Mouse (Mus musculus): Measurements from ENCODE around the gene Btd. TPM values are rescaled to one million over a fixed set of nuclear protein-coding genes. Genes with fewer than 3 reads are reported as not detected.

Gene Btd
- polyA plus RNA-seq, 1 experiment from 2014 or later, result 50.3 TPM

DNA sequence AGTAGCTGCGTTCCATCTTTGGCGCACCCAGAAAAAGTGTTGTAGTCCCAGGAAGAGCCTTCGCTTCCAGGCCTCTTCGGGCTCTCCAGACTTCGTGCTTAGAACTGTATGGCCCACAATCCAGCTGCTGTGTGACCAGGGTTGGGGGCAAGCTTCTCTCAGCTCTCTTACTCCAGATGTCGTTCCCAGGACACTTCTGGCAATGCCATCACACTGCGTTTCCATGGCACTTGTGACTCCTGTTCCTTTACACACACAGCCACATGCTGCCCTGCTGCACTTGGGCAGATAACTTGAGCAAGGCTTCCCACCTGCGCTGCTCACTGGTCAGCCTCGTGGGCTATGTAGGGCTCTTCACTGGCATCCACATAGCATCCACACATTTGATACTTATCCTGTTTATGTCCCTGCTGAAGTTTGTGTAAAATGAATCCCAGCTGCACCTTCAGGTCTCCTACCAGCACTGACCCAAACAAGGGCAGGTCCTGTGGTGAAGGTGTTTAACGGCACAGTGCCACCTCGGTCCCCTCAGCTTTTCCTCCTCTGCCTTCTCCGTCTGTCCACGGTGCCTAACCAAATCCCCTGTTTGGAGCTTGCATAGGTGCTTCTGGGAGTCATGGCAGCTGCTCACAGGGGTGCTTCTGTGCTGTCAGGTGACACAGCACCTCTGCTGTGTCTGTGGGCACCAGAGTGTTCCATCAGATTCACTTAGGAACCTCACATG lies 22.7 kb downstream of the Btd start:
- no peaks in the 10 kb centered on the region for H3K9me3 ChIP-seq (ENCODE audit: low read length)
- 87% methylated on average over 13 of the region's 13 CpGs for WGBS
- H3K9ac ChIP-seq (replicated peaks; ENCODE audit: low read length), result no peak overlapping the region
- H3K4me1 ChIP-seq (ENCODE audit: insufficient read depth, low read length), result peaks cover 58% of the 10 kb centered on the region
- H3K27ac ChIP-seq (ENCODE audit: low read length), result peak overlapping the region; percentile 99
- no peaks in the 10 kb centered on the region for H3K27me3 ChIP-seq (ENCODE audit: insufficient read depth, low read length)
- no peak for ATAC-seq (ENCODE audit: low FRiP score, low TSS enrichment)
- peaks cover 10% of the 10 kb centered on the region for H3K36me3 ChIP-seq (ENCODE audit: insufficient read depth, low read length)
- no peak overlapping the region for H3K4me3 ChIP-seq (ENCODE audit: low read length)
- no peak overlapping the region for H3K4me2 ChIP-seq (replicated peaks; ENCODE audit: low read depth, low read length)

DNA sequence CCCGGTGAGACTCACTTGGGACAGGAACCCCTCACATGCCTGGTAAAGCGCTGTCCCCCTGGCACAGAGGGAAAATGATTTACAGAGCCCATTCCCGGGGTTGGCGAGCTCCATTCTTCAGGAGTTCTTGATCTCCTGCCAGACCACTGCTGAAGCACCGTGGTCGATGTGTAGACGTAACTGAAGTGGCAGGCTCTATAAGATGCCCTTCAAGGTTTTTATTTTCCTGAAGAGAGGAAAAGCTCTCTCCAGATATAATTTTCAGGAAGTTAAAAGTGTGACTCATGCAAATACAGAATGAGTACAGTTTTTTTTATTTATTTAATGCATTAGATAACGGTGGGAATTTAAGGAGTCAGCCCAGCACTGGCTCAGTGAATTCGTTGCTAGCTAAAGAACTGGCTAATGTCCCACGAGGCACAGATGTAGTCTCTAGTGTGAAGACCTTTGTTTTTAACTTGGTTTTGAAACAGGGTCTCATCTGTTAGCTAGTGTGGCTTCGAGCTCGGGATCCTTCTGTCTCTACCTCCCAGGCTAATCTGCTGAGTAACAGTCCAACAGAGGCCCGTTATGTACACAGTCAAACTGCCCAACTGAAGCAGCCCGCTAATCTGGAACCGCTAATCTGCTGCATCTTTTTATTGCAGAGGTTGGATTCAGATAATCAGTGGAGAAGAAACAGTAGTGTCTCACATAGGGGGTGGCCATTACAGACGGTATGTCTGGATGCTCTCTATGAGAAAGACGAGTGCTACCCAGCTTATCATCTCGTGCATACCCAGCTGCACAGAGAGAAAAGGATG lies 23.5 kb downstream of the Btd start:
- Histone ChIP-seq H3K9me3 (ENCODE audit: low read length) (no peaks in the 10 kb centered on the region), H3K9ac (replicated peaks; ENCODE audit: low read length) (no peak overlapping the region), H3K27ac (ENCODE audit: low read length) (peak overlapping the region; percentile 51; the same call in 1 of the 2 replicates), H3K4me2 (replicated peaks; ENCODE audit: low read depth, low read length) (no peak overlapping the region), H3K36me3 (ENCODE audit: insufficient read depth, low read length) (peaks cover 10% of the 10 kb centered on the region), H3K27me3 (ENCODE audit: insufficient read depth, low read length) (no peaks in the 10 kb centered on the region), H3K4me3 (ENCODE audit: low read length) (no peak overlapping the region), H3K4me1 (ENCODE audit: insufficient read depth, low read length) (peaks cover 51% of the 10 kb centered on the region)
- WGBS, result 62% methylated on average over 18 of the region's 18 CpGs
- no peak for ATAC-seq (ENCODE audit: low FRiP score, low TSS enrichment)

DNA sequence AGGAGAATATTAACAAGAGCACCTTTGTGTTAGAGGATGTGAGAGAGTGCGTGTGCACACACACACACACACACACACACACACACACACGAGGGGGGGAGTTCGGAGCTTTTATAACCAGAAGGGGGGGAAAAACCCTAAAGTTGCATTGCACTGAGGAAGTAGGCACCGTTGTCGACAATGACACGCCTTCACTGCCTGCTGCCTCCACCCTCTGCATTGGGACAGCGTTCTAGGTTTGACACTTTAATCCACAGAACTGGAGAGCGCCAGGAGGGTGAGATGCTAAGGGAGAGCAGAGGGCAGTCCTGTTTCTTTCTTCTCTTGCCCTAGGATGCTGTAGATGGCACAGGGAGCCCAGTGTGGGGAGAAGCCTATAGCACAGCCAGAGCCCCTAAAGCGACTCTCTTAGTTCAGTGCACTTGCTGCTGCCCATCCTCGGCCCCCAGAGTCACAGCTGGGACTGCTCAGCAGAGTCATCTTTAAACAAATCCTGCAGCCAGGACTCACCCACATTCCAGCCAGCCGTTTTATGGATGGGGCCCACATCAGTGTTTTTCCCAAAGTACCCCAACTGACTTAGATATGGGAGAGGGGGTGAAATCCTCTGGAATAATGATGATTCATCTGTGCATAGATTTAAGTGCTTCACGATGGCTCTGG lies 24.2 kb downstream of the Btd start:
- ATAC-seq (ENCODE audit: low FRiP score, low TSS enrichment), result no peak
- H3K9me3 ChIP-seq (ENCODE audit: low read length), result no peaks in the 10 kb centered on the region
- 55% methylated on average over 12 of the region's 12 CpGs for WGBS
- H3K4me1 ChIP-seq (ENCODE audit: insufficient read depth, low read length), result peaks cover 43% of the 10 kb centered on the region
- H3K4me3 ChIP-seq (ENCODE audit: low read length), result no peak overlapping the region
- H3K36me3 ChIP-seq (ENCODE audit: insufficient read depth, low read length), result peaks cover 10% of the 10 kb centered on the region
- no peak overlapping the region for H3K4me2 ChIP-seq (replicated peaks; ENCODE audit: low read depth, low read length)
- H3K27ac ChIP-seq (ENCODE audit: low read length), result 0 out of 2 replicates have a peak overlapping the region, but pooled peaks have one; percentile 13
- H3K27me3 ChIP-seq (ENCODE audit: insufficient read depth, low read length), result no peaks in the 10 kb centered on the region
- no peak overlapping the region for H3K9ac ChIP-seq (replicated peaks; ENCODE audit: low read length)

DNA sequence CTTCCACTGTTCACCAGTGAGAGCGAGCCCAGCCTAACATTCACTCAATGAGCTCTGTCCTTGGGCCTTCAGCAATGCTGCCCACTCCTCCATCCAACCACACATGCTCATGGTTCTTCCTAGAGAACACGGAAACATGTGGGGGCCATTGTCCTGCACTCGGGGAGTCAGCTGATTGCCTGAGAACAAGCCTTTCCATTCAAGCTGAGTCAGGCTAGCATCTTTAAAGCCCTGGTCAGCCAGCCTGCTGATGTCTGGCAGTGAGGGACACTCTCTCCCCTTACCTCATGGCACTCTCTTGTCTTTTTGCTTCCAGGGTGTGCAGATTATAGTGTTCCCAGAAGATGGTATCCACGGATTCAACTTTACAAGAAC lies 24.7 kb downstream of the Btd start:
- no peaks in the 10 kb centered on the region for H3K27me3 ChIP-seq (ENCODE audit: insufficient read depth, low read length)

DNA sequence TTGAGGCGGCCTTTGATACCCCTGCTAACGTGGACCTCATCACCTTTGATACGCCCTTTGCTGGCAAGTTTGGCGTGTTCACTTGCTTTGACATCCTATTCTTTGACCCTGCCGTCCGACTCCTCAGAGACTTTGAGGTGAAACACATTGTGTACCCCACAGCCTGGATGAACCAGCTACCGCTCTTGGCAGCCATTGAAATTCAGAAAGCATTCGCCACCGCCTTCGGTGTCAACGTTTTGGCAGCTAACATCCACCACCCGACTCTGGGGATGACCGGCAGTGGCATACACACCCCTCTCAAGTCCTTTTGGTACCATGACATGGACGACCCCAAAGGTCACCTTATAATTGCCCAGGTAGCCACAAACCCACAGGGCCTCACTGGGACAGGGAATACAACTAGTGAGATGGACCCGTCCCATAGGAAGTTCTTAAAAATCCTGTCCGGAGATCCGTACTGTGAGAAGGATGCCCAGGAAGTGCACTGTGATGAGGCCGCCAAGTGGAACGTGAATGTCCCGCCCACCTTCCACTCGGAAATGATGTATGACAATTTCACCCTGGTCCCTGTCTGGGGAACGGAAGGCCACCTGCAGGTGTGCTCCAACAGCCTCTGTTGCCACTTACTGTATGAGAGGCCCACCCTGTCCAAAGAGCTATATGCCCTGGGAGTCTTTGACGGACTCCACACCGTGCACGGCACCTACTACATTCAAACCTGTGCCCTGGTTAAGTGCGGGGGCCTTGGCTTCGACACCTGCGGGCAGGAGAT lies 26.3 kb downstream of the Btd start:
- Histone ChIP-seq H3K9me3 (ENCODE audit: low read length) (no peaks in the 10 kb centered on the region), H3K36me3 (ENCODE audit: insufficient read depth, low read length) (peaks cover 10% of the 10 kb centered on the region), H3K27ac (ENCODE audit: low read length) (no peak overlapping the region), H3K4me1 (ENCODE audit: insufficient read depth, low read length) (peaks cover 29% of the 10 kb centered on the region), H3K4me3 (ENCODE audit: low read length) (no peak overlapping the region), H3K27me3 (ENCODE audit: insufficient read depth, low read length) (no peaks in the 10 kb centered on the region), H3K4me2 (replicated peaks; ENCODE audit: low read depth, low read length) (no peak overlapping the region), H3K9ac (replicated peaks; ENCODE audit: low read length) (no peak overlapping the region)
- 93% methylated on average over 28 of the region's 28 CpGs for WGBS
- ATAC-seq (ENCODE audit: low FRiP score, low TSS enrichment), result no peak

More for the DNA sequence above, 24.7 kb downstream of the Btd start:
- H3K9ac ChIP-seq (replicated peaks; ENCODE audit: low read length), result no peak overlapping the region
- H3K4me3 ChIP-seq (ENCODE audit: low read length), result no peak overlapping the region
- peaks cover 38% of the 10 kb centered on the region for H3K4me1 ChIP-seq (ENCODE audit: insufficient read depth, low read length)
- ATAC-seq (ENCODE audit: low FRiP score, low TSS enrichment), result no peak
- H3K9me3 ChIP-seq (ENCODE audit: low read length), result no peaks in the 10 kb centered on the region
- H3K36me3 ChIP-seq (ENCODE audit: insufficient read depth, low read length), result peaks cover 10% of the 10 kb centered on the region
- WGBS, result 87% methylated on average over 4 of the region's 4 CpGs
- H3K27ac ChIP-seq (ENCODE audit: low read length), result no peak overlapping the region
- H3K4me2 ChIP-seq (replicated peaks; ENCODE audit: low read depth, low read length), result no peak overlapping the region

DNA sequence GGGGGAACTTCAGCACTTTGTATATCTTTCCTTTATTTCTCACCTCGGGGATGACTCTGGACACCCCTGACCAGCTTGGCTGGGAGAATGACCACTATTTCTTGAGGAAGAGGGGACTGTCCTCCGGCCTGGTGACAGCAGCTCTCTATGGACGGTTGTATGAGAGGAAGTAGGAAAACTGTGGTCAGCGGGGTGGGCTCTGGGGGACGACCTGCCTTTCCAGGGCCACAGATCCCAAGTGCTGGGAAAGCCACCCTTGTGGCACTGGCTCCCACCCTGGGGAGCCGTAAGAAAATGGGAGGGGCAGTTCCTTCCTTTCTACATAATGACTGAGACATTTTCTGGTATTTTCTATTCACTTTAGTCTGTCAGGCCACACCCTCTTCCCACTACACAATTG lies 26.9 kb downstream of the Btd start:
- no peak overlapping the region for H3K9ac ChIP-seq (replicated peaks; ENCODE audit: low read length)
- H3K36me3 ChIP-seq (ENCODE audit: insufficient read depth, low read length), result peaks cover 10% of the 10 kb centered on the region
- no peak for ATAC-seq (ENCODE audit: low FRiP score, low TSS enrichment)
- no peak overlapping the region for H3K4me3 ChIP-seq (ENCODE audit: low read length)
- 90% methylated on average over 6 of the region's 6 CpGs for WGBS
- H3K9me3 ChIP-seq (ENCODE audit: low read length), result no peaks in the 10 kb centered on the region
- no peak overlapping the region for H3K4me2 ChIP-seq (replicated peaks; ENCODE audit: low read depth, low read length)
- H3K27ac ChIP-seq (ENCODE audit: low read length), result no peak overlapping the region
- peaks cover 23% of the 10 kb centered on the region for H3K4me1 ChIP-seq (ENCODE audit: insufficient read depth, low read length)
- H3K27me3 ChIP-seq (ENCODE audit: insufficient read depth, low read length), result no peaks in the 10 kb centered on the region

DNA sequence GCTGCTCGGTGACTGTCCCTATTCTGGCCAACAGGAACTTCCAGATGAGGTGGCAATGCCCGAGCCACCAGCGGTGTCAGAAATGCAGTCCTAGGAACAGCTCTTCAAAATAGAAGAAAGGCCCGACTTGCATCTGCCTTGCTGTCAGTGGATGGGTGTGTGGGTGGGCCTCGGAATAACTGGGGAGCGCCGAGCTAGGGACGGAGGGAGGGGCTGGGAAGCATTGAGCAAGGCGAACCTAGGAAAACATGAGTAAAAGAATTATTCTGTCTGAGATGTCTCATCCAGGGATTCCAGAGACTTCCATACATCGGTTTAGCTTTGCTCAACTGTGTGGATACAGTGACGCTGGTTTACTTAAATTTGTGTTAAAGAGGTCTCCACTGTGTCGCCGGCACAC lies 27.5 kb downstream of the Btd start:
- H3K9ac ChIP-seq (replicated peaks; ENCODE audit: low read length), result no peak overlapping the region
- no peaks in the 10 kb centered on the region for H3K9me3 ChIP-seq (ENCODE audit: low read length)

DNA sequence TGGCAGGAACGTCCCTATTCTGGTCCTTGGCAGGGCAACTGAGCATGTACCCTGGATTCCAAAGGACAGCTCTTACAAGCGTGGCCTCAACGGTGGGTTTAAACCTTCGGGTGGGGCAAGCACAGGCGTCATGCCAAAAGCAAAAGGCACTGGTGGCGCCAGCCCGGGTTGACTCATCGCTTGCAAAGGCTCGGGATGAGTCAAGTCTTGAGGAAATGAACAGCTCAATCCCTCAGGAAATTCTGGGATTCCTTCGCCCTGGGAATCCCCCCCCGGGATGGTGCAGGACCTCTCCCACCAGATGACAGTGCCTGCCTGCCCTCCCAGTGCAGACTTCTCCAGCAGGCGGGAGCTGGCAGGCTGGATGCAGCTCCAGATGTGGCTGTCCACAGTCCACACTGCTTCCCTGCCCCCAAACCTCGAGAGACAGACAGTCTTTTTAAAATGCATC lies 28.4 kb downstream of the Btd start:
- ATAC-seq (ENCODE audit: low FRiP score, low TSS enrichment), result peak; percentile 50; the same call in 1 of the 2 replicates
- peaks cover 10% of the 10 kb centered on the region for H3K36me3 ChIP-seq (ENCODE audit: insufficient read depth, low read length)

More for the DNA sequence above, 27.5 kb downstream of the Btd start:
- Histone ChIP-seq H3K4me1 (ENCODE audit: insufficient read depth, low read length) (peaks cover 17% of the 10 kb centered on the region), H3K27me3 (ENCODE audit: insufficient read depth, low read length) (no peaks in the 10 kb centered on the region), H3K27ac (ENCODE audit: low read length) (peak overlapping the region; percentile 50; the same call in 1 of the 2 replicates), H3K4me2 (replicated peaks; ENCODE audit: low read depth, low read length) (no peak overlapping the region), H3K4me3 (ENCODE audit: low read length) (no peak overlapping the region), H3K36me3 (ENCODE audit: insufficient read depth, low read length) (peaks cover 10% of the 10 kb centered on the region)
- no peak for ATAC-seq (ENCODE audit: low FRiP score, low TSS enrichment)
- WGBS, result 86% methylated on average over 13 of the region's 13 CpGs

More for the DNA sequence above, 28.4 kb downstream of the Btd start:
- Histone ChIP-seq H3K4me1 (ENCODE audit: insufficient read depth, low read length) (peaks cover 8% of the 10 kb centered on the region), H3K9ac (replicated peaks; ENCODE audit: low read length) (no peak overlapping the region), H3K27me3 (ENCODE audit: insufficient read depth, low read length) (no peaks in the 10 kb centered on the region), H3K9me3 (ENCODE audit: low read length) (no peaks in the 10 kb centered on the region), H3K27ac (ENCODE audit: low read length) (peak overlapping the region; percentile 84), H3K4me3 (ENCODE audit: low read length) (no peak overlapping the region), H3K4me2 (replicated peaks; ENCODE audit: low read depth, low read length) (0 out of 2 replicates have a peak overlapping the region, but pooled peaks have one; percentile 10)
- WGBS, result 82% methylated on average over 13 of the region's 13 CpGs

Measured in kidney, embryonic 16.5 days (tissue).